Mouse (Mus musculus) macrophage (primary cell): ENCODE results near the gene 3110040M04Rik. TPM values are rescaled to one million over a fixed set of nuclear protein-coding genes. Genes with fewer than 3 reads are reported as not detected.

Experiments
- H3K27ac ChIP-seq: fragments of 350-480 bp; formaldehyde crosslinking; 2 replicates; pipeline ENCODE4 v1.9.0; 2021
- H3K36me3 ChIP-seq: fragments of 350-480 bp; formaldehyde crosslinking; 2 replicates; pipeline ENCODE4 v1.9.0; 2021; ENCODE audit errors: inconsistent target
- H3K4me3 ChIP-seq: fragments of 350-480 bp; formaldehyde crosslinking; 2 replicates; pipeline ENCODE4 v1.9.0; 2021; ENCODE audit errors: inconsistent target
- H3K79me2 ChIP-seq: fragments of 350-480 bp; formaldehyde crosslinking; 2 replicates; pipeline ENCODE4 v1.9.0; 2021; ENCODE audit errors: inconsistent target
- WGBS: methylation state at CpG from one replicate; pipeline ENCODE4 v1.1.7; 2026; ENCODE audit warnings: inconsistent platforms; ENCODE audit not compliant: missing documents; 5-methylcytosine and 5-hydroxymethylcytosine counted together
- polyA plus RNA-seq: library from polyadenylated mRNA; stranded (reverse); fragments of 250-400 nt; gene quantifications from 3 replicates; pipeline ENCODE4 v1.2.4, GENCODE M21; 2018; ENCODE audit warnings: inconsistent platforms

Gene 3110040M04Rik
- polyA plus RNA-seq, 1 experiment from 2014 or later = not detected

GRCm38 (mm10) chr1:151237780-151238179, 33.9 kb downstream of the 3110040M04Rik start:
- Histone ChIP-seq H3K79me2 (no peaks in the 10 kb centered on the region), H3K36me3 (no peaks in the 10 kb centered on the region; the same call in 1 of the 2 replicates), H3K27ac (no peak overlapping the region), H3K4me3 (no peak overlapping the region)
- 87% methylated on average over 3 of the region's 3 CpGs for WGBS

DNA sequence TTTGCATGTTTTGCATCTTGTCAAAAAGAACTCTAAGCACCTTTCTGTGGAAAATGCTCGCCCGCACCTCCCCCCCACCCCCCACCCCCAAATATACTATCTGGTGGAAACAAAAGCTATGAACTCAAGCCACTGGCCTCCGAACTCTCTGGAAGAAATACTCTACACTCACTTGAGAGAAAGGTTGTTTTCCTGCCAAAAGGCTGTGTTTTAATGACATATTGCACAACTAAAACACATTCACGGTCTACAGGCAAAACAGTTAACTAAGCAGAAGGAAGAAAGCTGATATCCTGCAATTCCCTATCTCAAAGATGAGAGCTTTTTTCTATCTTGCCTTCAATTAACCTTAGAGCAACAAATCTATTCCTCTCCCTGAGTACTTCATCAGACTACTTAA, 39.4 kb downstream of the 3110040M04Rik start:
- Histone ChIP-seq H3K79me2 (peaks cover 5% of the 10 kb centered on the region; the same call in 1 of the 2 replicates), H3K4me3 (no peak overlapping the region), H3K27ac (no peak overlapping the region), H3K36me3 (peaks cover 6% of the 10 kb centered on the region; the same call in 1 of the 2 replicates)
- WGBS = 81% methylated on average over 4 of the region's 4 CpGs

DNA sequence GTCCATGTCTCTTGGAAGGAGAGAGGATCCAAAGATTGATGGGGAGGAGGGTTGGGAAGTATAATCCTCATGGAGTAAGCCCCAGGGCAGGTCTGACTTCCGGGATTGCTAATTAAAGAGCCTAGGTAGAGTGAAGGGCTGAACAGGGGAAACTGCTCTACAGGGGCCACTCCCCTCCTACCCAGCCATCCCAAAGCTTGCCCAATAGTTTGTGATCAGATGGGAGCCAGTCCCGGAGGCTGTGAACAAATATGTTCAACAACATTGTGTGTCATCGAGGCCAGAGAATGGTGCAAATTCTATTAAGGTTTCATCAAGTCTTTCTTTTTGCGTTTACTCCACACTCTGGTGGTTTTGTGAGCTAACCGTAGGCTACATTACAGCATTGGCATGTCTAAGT, 40.1 kb downstream of the 3110040M04Rik start:
- Histone ChIP-seq H3K27ac (no peak overlapping the region), H3K4me3 (no peak overlapping the region), H3K36me3 (peaks cover 6% of the 10 kb centered on the region; the same call in 1 of the 2 replicates), H3K79me2 (peaks cover 11% of the 10 kb centered on the region; the same call in 1 of the 2 replicates)
- 80% methylated on average over 5 of the region's 5 CpGs for WGBS

DNA sequence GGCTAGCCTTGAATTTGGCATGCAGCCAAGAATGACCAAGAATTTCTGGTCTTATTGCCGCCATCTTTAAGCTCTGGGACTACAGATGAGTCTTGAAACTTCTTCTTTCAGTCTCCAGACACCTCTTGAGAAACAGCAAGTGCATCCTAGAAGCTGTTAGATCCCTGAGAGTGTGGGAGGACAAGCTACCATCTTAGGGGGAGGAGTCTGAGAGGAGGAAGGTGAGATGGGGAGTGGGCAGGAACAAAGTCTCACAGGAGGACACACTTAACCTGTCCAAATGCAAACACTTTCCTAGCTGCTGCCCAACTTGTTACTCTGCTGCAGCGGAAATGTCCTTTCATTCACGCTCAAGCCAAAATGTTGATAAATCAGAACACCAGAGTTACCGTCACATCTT, 40.8 kb downstream of the 3110040M04Rik start:
- 47% methylated on average over 4 of the region's 4 CpGs for WGBS
- H3K79me2 ChIP-seq = peaks cover 19% of the 10 kb centered on the region
- no peak overlapping the region for H3K27ac ChIP-seq

DNA sequence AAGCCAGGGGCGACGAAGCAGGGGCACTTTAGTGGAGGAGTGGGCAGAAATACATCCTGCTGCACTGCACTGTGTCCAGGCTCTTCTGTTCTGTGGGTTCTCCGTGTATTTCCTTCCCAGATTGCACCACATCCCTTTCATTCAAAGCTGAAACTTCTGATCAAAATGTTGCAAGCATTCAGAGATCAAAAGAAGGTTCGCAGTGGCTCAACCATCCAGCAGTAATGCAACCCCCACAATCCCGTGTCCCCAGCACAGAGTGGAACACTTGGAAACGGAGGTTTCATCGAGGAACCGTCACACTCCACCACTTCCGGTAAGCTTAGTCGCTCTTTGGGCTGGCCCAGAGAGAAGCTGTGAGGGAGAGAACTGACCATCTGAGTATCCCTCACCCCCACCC, 41.2 kb downstream of the 3110040M04Rik start:
- Histone ChIP-seq H3K27ac (no peak overlapping the region), H3K36me3 (peaks cover 6% of the 10 kb centered on the region; the same call in 1 of the 2 replicates), H3K4me3 (no peak overlapping the region), H3K79me2 (peaks cover 23% of the 10 kb centered on the region)
- 12% methylated on average over 10 of the region's 10 CpGs for WGBS

More for the DNA sequence above, 40.8 kb downstream of the 3110040M04Rik start:
- Histone ChIP-seq H3K4me3 (no peak overlapping the region), H3K36me3 (peaks cover 6% of the 10 kb centered on the region; the same call in 1 of the 2 replicates)

DNA sequence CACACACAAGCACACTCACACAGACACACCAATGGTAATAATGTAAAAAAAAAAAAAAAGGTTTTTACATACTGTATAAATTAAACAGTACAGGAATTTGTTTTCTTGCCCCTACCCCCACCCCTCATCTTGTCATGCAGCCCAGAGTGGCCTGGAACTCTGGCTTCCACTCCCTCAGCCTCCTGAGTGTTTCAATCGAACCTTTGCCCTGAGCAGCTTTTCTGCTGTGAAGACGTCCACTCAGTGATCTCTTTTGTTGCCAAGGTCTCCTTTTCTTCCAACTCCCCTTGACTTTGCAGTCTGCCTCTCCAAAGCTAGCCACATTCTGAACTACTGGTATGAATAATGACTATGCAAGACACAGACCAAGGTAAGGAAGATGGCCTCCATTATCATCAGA, 41.9 kb downstream of the 3110040M04Rik start:
- Histone ChIP-seq H3K79me2 (peaks cover 27% of the 10 kb centered on the region), H3K4me3 (no peak overlapping the region)
- WGBS = 100% methylated on average over 2 of the region's 2 CpGs

DNA sequence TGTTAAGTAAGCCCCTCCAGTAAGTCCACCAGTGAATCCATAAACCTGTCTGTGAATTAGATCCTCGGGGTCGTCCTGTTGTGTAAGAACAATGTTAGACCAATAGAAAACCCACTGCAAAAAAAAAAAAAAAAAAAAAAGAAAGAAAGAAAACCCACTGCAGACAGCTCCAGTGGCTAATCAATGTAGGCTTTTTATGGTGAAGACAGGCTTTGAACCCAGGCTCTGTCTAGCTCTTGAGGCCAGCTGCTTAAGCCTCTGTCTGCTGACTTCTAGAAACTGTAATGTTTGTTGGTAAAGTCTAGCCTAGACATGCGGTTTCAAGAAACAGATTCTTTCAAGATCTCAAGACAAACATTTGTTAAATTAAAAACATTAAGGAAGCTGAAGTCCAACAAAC, 46.2 kb downstream of the 3110040M04Rik start:
- peaks cover 27% of the 10 kb centered on the region for H3K79me2 ChIP-seq
- H3K36me3 ChIP-seq = no peaks in the 10 kb centered on the region
- peak overlapping the region; percentile 89 for H3K27ac ChIP-seq
- 41% methylated on average over 3 of the region's 3 CpGs for WGBS
- peak overlapping the region; percentile 25 for H3K4me3 ChIP-seq

More for the DNA sequence above, 41.9 kb downstream of the 3110040M04Rik start:
- peaks cover 6% of the 10 kb centered on the region; the same call in 1 of the 2 replicates for H3K36me3 ChIP-seq
- no peak overlapping the region for H3K27ac ChIP-seq

DNA sequence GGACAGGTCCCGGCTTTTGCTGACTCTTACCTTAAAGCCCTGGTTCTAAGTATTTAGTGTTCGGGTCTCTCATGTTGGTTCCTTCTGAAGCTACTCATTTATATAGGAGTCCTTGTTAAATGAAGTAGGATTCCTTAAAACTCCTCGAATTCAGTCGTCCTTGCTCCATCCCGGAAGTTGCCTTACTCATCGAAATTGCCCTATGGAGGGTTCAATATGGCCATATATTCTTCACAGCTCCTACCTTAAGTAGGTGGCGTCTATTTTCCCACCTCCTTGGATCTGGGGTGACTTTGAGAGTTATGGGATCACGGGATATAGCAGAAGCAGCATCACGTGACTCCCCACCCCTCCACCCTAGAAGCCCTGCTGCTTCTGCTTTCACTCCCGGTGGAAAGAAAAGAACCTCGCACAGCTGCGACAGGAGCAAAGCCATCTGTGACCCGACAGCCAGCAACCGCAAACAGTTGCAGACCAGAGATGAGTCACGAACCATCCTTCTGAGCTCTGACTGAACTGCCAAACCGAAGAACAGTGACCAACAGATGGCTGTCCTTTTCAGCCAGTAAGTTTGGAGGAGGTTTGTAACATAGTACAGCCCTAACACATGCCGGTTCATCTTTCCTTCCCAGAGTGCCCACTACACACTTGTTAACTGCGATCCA, 46.7 kb downstream of the 3110040M04Rik start:
- Histone ChIP-seq H3K27ac (peak overlapping the region; percentile 89), H3K4me3 (peak overlapping the region; percentile 25)
- 18% methylated on average over 18 of the region's 18 CpGs for WGBS

GRCm38 (mm10) chr1:151251194-151252010, 47.5 kb downstream of the 3110040M04Rik start:
- Histone ChIP-seq H3K4me3 (peak overlapping the region; percentile 25; the same call in 1 of the 2 replicates), H3K79me2 (peaks cover 27% of the 10 kb centered on the region), H3K27ac (peak overlapping the region; percentile 89), H3K36me3 (no peaks in the 10 kb centered on the region)
- 71% methylated on average over 11 of the region's 14 CpGs for WGBS

More for the DNA sequence above, 46.7 kb downstream of the 3110040M04Rik start:
- H3K36me3 ChIP-seq = no peaks in the 10 kb centered on the region
- H3K79me2 ChIP-seq = peaks cover 27% of the 10 kb centered on the region

Other genes starting within 250 kb of the 3110040M04Rik start
- gene Hmcn1, start 210.7 kb upstream of the 3110040M04Rik start, polyA plus RNA-seq = not detected in 3 replicates
- not detected in 3 replicates for gene Gm47985, start 21.6 kb upstream of the 3110040M04Rik start, polyA plus RNA-seq
- gene Gm8947, start 11.7 kb upstream of the 3110040M04Rik start, polyA plus RNA-seq = not detected in 3 replicates
- gene Gm47995, start 5.7 kb upstream of the 3110040M04Rik start, polyA plus RNA-seq = not detected in 3 replicates
- not detected in 3 replicates for gene Gm47996, start 6.0 kb downstream of the 3110040M04Rik start, polyA plus RNA-seq
- 48.2 to 82.7 TPM (median 58.0 TPM) in 3 replicates for gene Ivns1abp, start 140.4 kb downstream of the 3110040M04Rik start, polyA plus RNA-seq
- 9.9 to 17.7 TPM (median 12.1 TPM) in 3 replicates for gene Swt1, start 224.3 kb downstream of the 3110040M04Rik start, polyA plus RNA-seq
- gene Trmt1l, start 224.4 kb downstream of the 3110040M04Rik start, polyA plus RNA-seq = 22.5 to 28.2 TPM (median 26.3 TPM) in 3 replicates